Mouse (Mus musculus): ENCODE measurements around the gene Map3k1. TPM values are rescaled to one million over a fixed set of nuclear protein-coding genes. Genes with fewer than 3 reads are reported as not detected.

The Map3k1 gene
- polyA plus RNA-seq, 1 experiment from 2014 or later: 14.0 TPM

Other genes starting within 250 kb of the Map3k1 start
- gene Gm10198, start 216.2 kb downstream of the Map3k1 start, polyA plus RNA-seq (2014; fragmentation: Nextera tagmentation; extraction: Ambion mirVana): not detected in 2 replicates
- 22.9 and 23.3 TPM in 2 replicates for gene Mier3, start 128.0 kb downstream of the Map3k1 start, polyA plus RNA-seq (2014; fragmentation: Nextera tagmentation; extraction: Ambion mirVana)

Data from hindbrain, embryonic 14.5 days (tissue).